Mouse (Mus musculus): ENCODE measurements around the gene Coro2b. TPM values are rescaled to one million over a fixed set of nuclear protein-coding genes. Genes with fewer than 3 reads are reported as not detected.

The Coro2b gene
- total RNA-seq, 1 experiment = 4.8 TPM

DNA sequence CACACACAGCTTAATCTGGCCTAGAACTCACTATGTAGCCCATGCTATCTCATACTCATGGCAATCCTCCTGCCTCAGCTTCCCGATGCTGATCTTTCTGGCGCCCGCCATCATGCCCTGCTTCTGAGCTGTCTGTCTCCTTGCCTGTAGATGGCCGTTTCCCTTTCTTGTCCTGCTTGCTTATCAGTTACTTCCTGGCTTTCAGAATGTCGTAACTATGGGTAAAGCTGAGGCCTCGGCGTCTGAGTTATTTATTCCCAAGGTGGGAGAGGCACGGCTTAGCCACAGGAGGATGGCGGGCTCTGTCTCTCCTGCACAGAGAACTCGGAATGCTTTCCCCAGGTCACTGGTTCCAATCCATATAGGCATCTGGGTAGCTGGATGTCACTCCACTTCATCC, 113.9 kb downstream of the Coro2b start:
- Histone ChIP-seq H3K36me3 (ENCODE audit: control insufficient read depth, insufficient read depth, low read length, poor library complexity, severe bottlenecking) (no peaks in the 10 kb centered on the region; the same call in 1 of the 2 replicates), H3K27ac (ENCODE audit: insufficient read depth, low read depth, low read length, poor library complexity, severe bottlenecking) (no peak overlapping the region), H3K9ac (ENCODE audit: insufficient read depth, low read depth, low read length, poor library complexity, severe bottlenecking) (no peak overlapping the region), H3K4me1 (ENCODE audit: control insufficient read depth in 2 of 2, insufficient read depth in 2 of 2, low read length in 2 of 2, poor library complexity in 1 of 2) (peaks cover 1 to 12% of the 10 kb centered on the region in 2 experiments; a peak in 2 of 4 replicates), H3K4me3 (ENCODE audit: insufficient read depth in 1 of 2, low read depth in 1 of 2, low read length in 2 of 2, poor library complexity in 1 of 2, severe bottlenecking in 1 of 2) (no peak overlapping the region), H3K9me3 (ENCODE audit: control insufficient read depth, insufficient read depth, low read depth, low read length) (no peaks in the 10 kb centered on the region)
- no peak for DNase-seq (ENCODE audit: low read depth, low spot score)
- TF ChIP-seq ZNF384 (IDR thresholded peaks at IDR 0.05; ENCODE audit: low read depth, low read length) (no peak), CHD2 (IDR thresholded peaks at IDR 0.05; ENCODE audit: low read depth, low read length) (no peak), HCFC1 (IDR thresholded peaks at IDR 0.05; ENCODE audit: borderline replicate concordance, insufficient read depth, low read length) (no peak), ZC3H11A (IDR thresholded peaks at IDR 0.05; ENCODE audit: borderline replicate concordance, low read depth, low read length) (no peak), MAFK (IDR thresholded peaks at IDR 0.05; ENCODE audit: insufficient read depth, low read depth, low read length) (no peak)
- in situ Hi-C loops (cut with MboI; ENCODE audit: low sequenced_read_pairs in 2 of 2, unreplicated experiment in 2 of 2) = no loop called here

DNA sequence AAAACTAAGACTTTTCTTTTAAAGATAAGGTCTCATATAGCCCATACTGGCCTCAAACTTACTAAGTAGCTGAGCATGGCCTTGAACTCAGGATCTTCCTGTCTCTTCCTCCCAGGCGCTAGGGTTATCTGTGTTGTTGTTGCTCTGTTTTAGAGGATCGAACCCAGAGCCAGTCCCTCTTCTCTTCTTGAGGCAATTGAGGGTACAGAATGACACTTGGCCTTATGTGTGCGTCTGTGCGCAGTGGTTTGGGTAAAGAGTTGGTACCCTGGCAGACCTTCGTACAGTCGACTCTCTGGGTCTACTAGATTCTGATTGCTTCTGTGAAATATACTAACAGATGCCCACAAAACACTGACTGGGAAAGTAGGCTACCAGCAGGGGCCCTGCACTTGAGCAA, 114.9 kb downstream of the Coro2b start:
- Histone ChIP-seq H3K27ac (ENCODE audit: insufficient read depth, low read depth, low read length, poor library complexity, severe bottlenecking) (no peak overlapping the region), H3K4me1 (ENCODE audit: control insufficient read depth in 2 of 2, insufficient read depth in 2 of 2, low read length in 2 of 2, poor library complexity in 1 of 2) (peaks cover 1 to 12% of the 10 kb centered on the region in 2 experiments; a peak in 2 of 4 replicates), H3K36me3 (ENCODE audit: control insufficient read depth, insufficient read depth, low read length, poor library complexity, severe bottlenecking) (no peaks in the 10 kb centered on the region), H3K9me3 (ENCODE audit: control insufficient read depth, insufficient read depth, low read depth, low read length) (no peaks in the 10 kb centered on the region), H3K4me3 (ENCODE audit: insufficient read depth in 1 of 2, low read depth in 1 of 2, low read length in 2 of 2, poor library complexity in 1 of 2, severe bottlenecking in 1 of 2) (no peak overlapping the region), H3K9ac (ENCODE audit: insufficient read depth, low read depth, low read length, poor library complexity, severe bottlenecking) (no peak overlapping the region)
- in situ Hi-C loops (cut with MboI; ENCODE audit: low sequenced_read_pairs in 2 of 2, unreplicated experiment in 2 of 2) = no loop called here
- no peak for TF ChIP-seq HCFC1 (IDR thresholded peaks at IDR 0.05; ENCODE audit: borderline replicate concordance, insufficient read depth, low read length)
- no peak for TF ChIP-seq MAFK (IDR thresholded peaks at IDR 0.05; ENCODE audit: insufficient read depth, low read depth, low read length)
- DNase-seq (ENCODE audit: low read depth, low spot score) = no peak

DNA sequence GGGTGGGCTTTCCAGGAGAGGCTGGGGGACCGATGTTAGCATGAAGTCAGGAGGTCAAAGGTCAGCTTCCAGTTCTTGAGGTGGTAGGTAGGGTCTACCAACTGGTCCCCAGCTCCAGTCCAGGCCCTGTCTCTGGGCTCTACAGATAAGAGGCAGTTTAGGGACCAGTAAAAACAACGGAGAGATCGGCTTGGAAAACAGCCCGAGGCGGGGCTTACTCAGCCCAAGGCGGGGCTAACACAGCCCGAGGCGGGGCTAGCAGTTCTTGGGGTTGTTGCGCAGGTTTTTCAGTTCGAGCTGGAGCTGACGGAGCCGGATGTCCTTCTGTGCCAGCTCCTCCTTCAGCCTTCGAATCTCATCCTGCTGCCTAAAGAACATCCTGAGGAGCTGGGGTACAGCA, 115.8 kb downstream of the Coro2b start:
- peak overlapping the region; percentile 53; the same call in 1 of the 2 replicates for H3K27ac ChIP-seq (ENCODE audit: insufficient read depth, low read depth, low read length, poor library complexity, severe bottlenecking)
- in situ Hi-C loops (cut with MboI; ENCODE audit: low sequenced_read_pairs in 2 of 2, unreplicated experiment in 2 of 2) = no loop called here
- peaks cover 1 to 12% of the 10 kb centered on the region in 2 experiments; a peak in 2 of 4 replicates for H3K4me1 ChIP-seq (ENCODE audit: control insufficient read depth in 2 of 2, insufficient read depth in 2 of 2, low read length in 2 of 2, poor library complexity in 1 of 2)

DNA sequence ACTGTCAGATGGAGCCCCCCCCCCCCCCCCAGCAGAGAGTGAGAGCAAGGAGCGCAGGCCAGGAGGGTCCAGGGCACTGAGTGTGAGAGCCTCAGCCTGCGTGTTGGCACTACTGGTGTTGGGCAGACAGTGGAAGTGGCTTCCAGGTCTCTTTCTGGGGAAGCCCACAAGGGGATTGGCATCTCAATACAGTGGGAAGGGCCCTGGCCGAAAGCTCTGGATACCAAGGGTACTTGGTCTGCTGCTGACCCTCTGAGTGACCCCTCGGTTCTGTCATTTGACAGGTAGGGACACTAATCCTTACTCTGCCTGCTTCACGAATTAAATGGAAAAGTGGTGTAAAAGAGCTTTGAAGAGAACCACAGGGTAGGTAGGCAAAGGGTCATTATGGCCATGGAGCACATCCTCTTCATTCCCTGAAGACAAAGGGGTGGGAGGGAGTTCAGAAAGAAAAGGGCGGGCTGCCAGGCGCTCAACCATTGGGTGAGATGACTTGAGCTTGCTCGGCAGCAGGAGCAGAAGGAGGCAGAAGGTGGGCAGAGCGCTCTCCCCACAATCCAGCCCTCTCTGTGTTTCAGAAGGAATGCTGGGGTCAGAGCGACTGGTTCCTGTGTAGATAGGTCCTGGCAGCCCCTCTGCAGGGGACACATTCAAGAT, 116.5 kb downstream of the Coro2b start:
- Histone ChIP-seq H3K36me3 (ENCODE audit: control insufficient read depth, insufficient read depth, low read length, poor library complexity, severe bottlenecking) (no peaks in the 10 kb centered on the region), H3K9me3 (ENCODE audit: control insufficient read depth, insufficient read depth, low read depth, low read length) (no peaks in the 10 kb centered on the region), H3K4me1 (ENCODE audit: control insufficient read depth in 2 of 2, insufficient read depth in 2 of 2, low read length in 2 of 2, poor library complexity in 1 of 2) (peaks cover 3 to 14% of the 10 kb centered on the region in 2 experiments; a peak in 2 of 4 replicates), H3K4me3 (ENCODE audit: insufficient read depth in 1 of 2, low read depth in 1 of 2, low read length in 2 of 2, poor library complexity in 1 of 2, severe bottlenecking in 1 of 2) (peak overlapping the region; percentile 51 to 53), H3K27ac (ENCODE audit: insufficient read depth, low read depth, low read length, poor library complexity, severe bottlenecking) (peak overlapping the region; percentile 53; the same call in 1 of the 2 replicates), H3K9ac (ENCODE audit: insufficient read depth, low read depth, low read length, poor library complexity, severe bottlenecking) (peak overlapping the region; percentile 67; the same call in 1 of the 2 replicates)
- DNase-seq (ENCODE audit: low read depth, low spot score) = no peak
- TF ChIP-seq ZC3H11A (IDR thresholded peaks at IDR 0.05; ENCODE audit: borderline replicate concordance, low read depth, low read length) = no peak
- no peak for TF ChIP-seq ZNF384 (IDR thresholded peaks at IDR 0.05; ENCODE audit: low read depth, low read length)
- no peak for TF ChIP-seq CHD2 (IDR thresholded peaks at IDR 0.05; ENCODE audit: low read depth, low read length)
- no peak for TF ChIP-seq HCFC1 (IDR thresholded peaks at IDR 0.05; ENCODE audit: borderline replicate concordance, insufficient read depth, low read length)
- TF ChIP-seq MAFK (IDR thresholded peaks at IDR 0.05; ENCODE audit: insufficient read depth, low read depth, low read length) = no peak
- in situ Hi-C loops (cut with MboI; ENCODE audit: low sequenced_read_pairs in 2 of 2, unreplicated experiment in 2 of 2) = no loop called here

More for the DNA sequence above, 115.8 kb downstream of the Coro2b start:
- DNase-seq (ENCODE audit: low read depth, low spot score) = peak; percentile 79
- TF ChIP-seq ZC3H11A (IDR thresholded peaks at IDR 0.05; ENCODE audit: borderline replicate concordance, low read depth, low read length) (no peak), MAFK (IDR thresholded peaks at IDR 0.05; ENCODE audit: insufficient read depth, low read depth, low read length) (no peak), CHD2 (IDR thresholded peaks at IDR 0.05; ENCODE audit: low read depth, low read length) (no peak), HCFC1 (IDR thresholded peaks at IDR 0.05; ENCODE audit: borderline replicate concordance, insufficient read depth, low read length) (no peak), ZNF384 (IDR thresholded peaks at IDR 0.05; ENCODE audit: low read depth, low read length) (no peak)
- Histone ChIP-seq H3K9ac (ENCODE audit: insufficient read depth, low read depth, low read length, poor library complexity, severe bottlenecking) (peak overlapping the region; percentile 67; the same call in 1 of the 2 replicates), H3K36me3 (ENCODE audit: control insufficient read depth, insufficient read depth, low read length, poor library complexity, severe bottlenecking) (no peaks in the 10 kb centered on the region), H3K4me3 (ENCODE audit: insufficient read depth in 1 of 2, low read depth in 1 of 2, low read length in 2 of 2, poor library complexity in 1 of 2, severe bottlenecking in 1 of 2) (peak overlapping the region; percentile 51 to 53), H3K9me3 (ENCODE audit: control insufficient read depth, insufficient read depth, low read depth, low read length) (no peaks in the 10 kb centered on the region)

All from ES-E14 (cell line).